Comparison of ENCODE assay signal across 16 mouse cellular contexts in the genomic region with DNA sequence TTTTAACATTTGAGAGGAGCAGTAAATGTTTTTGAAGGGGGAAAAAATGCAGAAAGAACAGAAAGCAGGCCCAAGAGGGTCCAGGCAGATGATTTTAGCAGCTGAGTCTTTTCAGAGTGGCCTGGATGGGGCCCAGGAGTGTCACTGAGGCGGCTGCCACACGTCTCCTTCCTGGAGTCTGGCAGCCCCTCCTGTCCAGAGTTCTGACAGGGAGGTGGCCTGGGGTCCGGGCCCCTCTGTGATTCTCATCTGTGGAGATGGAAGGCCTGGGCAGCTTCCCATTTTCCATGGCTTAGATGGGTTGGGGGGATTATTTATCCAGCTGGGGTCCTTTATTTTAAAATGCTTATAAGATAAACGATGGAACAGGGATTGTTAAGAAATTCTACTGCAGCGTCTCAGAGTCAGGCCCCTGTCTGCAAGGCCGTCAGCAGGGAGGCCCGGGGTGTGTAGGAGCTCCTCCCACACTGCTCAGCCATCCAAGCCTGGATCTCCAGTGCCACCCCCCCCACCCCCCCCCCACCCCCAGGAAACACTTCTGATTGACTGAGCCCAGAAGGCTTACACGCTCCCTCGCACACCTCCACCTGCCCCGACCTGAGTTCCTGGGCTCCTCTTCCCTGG. TPM values are rescaled to one million over a fixed set of nuclear protein-coding genes. Genes with fewer than 3 reads are reported as not detected.
A peak's percentile ranks its signal among the peaks of the same experiment; 100 is the strongest.
DNase-seq lines count a peak whose midpoint lies in the region; ATAC-seq and TF ChIP-seq lines count a peak whose summit lies in the region.
"Had no signal": no experiment of that assay in that cellular context is flagged by ENCODE, and none has a peak within 500 bp of the region (broad histone marks: within the 10 kb centered on the region; RNA-seq: fewer than 3 reads in every experiment).

No protein-coding gene starts in this region.

- intact Hi-C loops in heart, adult 2 months (cut with DNase I), result no loop called here
- intact Hi-C loops in heart, postnatal 25 days (cut with DNase I), result no loop called here

- no peaks in the 10 kb centered on the region for H3K36me3 ChIP-seq in heart, adult 2 months (ENCODE audit: control insufficient read depth, insufficient read depth, low read length)
- H3K36me3 ChIP-seq in lung, embryonic 16.5 days (ENCODE audit: control insufficient read depth, insufficient read depth, low read length), result no peaks in the 10 kb centered on the region
- H3K36me3 ChIP-seq in midbrain, embryonic 16.5 days (ENCODE audit: control insufficient read depth, insufficient read depth, low read length), result no peaks in the 10 kb centered on the region
- H3K36me3 ChIP-seq: forebrain, embryonic 15.5 days; G1E had no signal

- H3K4me2 ChIP-seq in lung, embryonic 16.5 days (ENCODE audit: low read depth, low read length), result no peak overlapping the region
- H3K4me2 ChIP-seq in midbrain, embryonic 16.5 days (ENCODE audit: low read length), result no peak overlapping the region
- H3K4me2 ChIP-seq: forebrain, embryonic 15.5 days had no signal

- H3K9ac ChIP-seq in heart, adult 2 months (ENCODE audit: low read depth, low read length), result no peak overlapping the region
- H3K9ac ChIP-seq in lung, embryonic 16.5 days (ENCODE audit: low read length), result no peak overlapping the region
- no peak overlapping the region for H3K9ac ChIP-seq in midbrain, embryonic 16.5 days (ENCODE audit: low read depth, low read length)
- H3K9ac ChIP-seq: forebrain, embryonic 15.5 days had no signal

- WGBS in heart, adult 2 months, result 66% methylated on average over 10 of the region's 10 CpGs
- WGBS in lung, embryonic 16.5 days, result 23% methylated on average over 10 of the region's 10 CpGs
- 64% methylated on average over 10 of the region's 10 CpGs for WGBS in midbrain, embryonic 16.5 days

- no peak overlapping the region for H3K4me3 ChIP-seq in heart, adult 2 months
- no peak overlapping the region for H3K4me3 ChIP-seq in lung, embryonic 16.5 days (ENCODE audit: low read length)
- H3K4me3 ChIP-seq in midbrain, embryonic 16.5 days (ENCODE audit: low read depth, low read length), result no peak overlapping the region
- H3K4me3 ChIP-seq: forebrain, embryonic 15.5 days; megakaryocyte, embryonic 14.5 days had no signal

- H3K27ac ChIP-seq in heart, adult 2 months, result peak overlapping the region; percentile 43; the same call in 1 of the 2 replicates
- peak overlapping the region; percentile 28 for H3K27ac ChIP-seq in lung, embryonic 16.5 days (ENCODE audit: low read length)
- H3K27ac ChIP-seq in midbrain, embryonic 16.5 days (ENCODE audit: low read length), result no peak overlapping the region
- H3K27ac ChIP-seq: forebrain, embryonic 15.5 days had no signal

- no peak for TF ChIP-seq CTCF in heart, adult 2 months (IDR thresholded peaks at IDR 0.05)

- TF ChIP-seq EP300 in heart, adult 2 months (IDR thresholded peaks at IDR 0.05; ENCODE audit: insufficient read depth, low read depth, low read length), result no peak

- DNase-seq in heart, adult 2 months, result peak in 1 of 2 experiments; percentile 52
- DNase-seq in heart, postnatal 25 days (ENCODE audit: low spot score), result no peak
- peak; percentile 62 for DNase-seq in urinary bladder, postnatal 14 days (ENCODE audit: low spot score)
- no peak for DNase-seq in urinary bladder, adult 18-20 months (ENCODE audit: low spot score in 2 of 2)
- DNase-seq in embryo, embryonic 9.5 days (ENCODE audit: extremely low spot score), result no peak
- no peak for DNase-seq in adrenal gland, postnatal 25 days
- DNase-seq: B cell, adult 2 months; cerebellum, adult 8-10 months; layer of hippocampus, adult 9-11 months had no signal

- no peak for TF ChIP-seq POLR2A in heart, adult 2 months (IDR thresholded peaks at IDR 0.05; ENCODE audit: insufficient read depth, low read depth, low read length)

- peak; percentile 88 for ATAC-seq in lung, embryonic 16.5 days (ENCODE audit: low read depth)
- ATAC-seq in midbrain, embryonic 16.5 days, result no peak
- ATAC-seq: forebrain, embryonic 15.5 days; hindbrain, embryonic 16.5 days had no signal

- H3K4me1 ChIP-seq in heart, adult 2 months (ENCODE audit: control insufficient read depth, insufficient read depth, low read length), result peaks cover 4% of the 10 kb centered on the region
- H3K4me1 ChIP-seq in lung, embryonic 16.5 days (replicated peaks; ENCODE audit: control insufficient read depth, insufficient read depth, low read length), result peaks cover 23% of the 10 kb centered on the region
- no peaks in the 10 kb centered on the region for H3K4me1 ChIP-seq in midbrain, embryonic 16.5 days (ENCODE audit: control insufficient read depth, insufficient read depth, low read length)
- H3K4me1 ChIP-seq: forebrain, embryonic 15.5 days had no signal

- no peaks in the 10 kb centered on the region for H3K79me2 ChIP-seq in heart, adult 2 months (replicated peaks; ENCODE audit: control insufficient read depth, insufficient read depth, low read length)

- H3K9me3 ChIP-seq in lung, embryonic 16.5 days (ENCODE audit: control insufficient read depth, low read length), result no peaks in the 10 kb centered on the region
- H3K9me3 ChIP-seq in midbrain, embryonic 16.5 days (replicated peaks; ENCODE audit: control insufficient read depth, low read length, poor library complexity, severe bottlenecking), result no peaks in the 10 kb centered on the region
- H3K9me3 ChIP-seq: forebrain, embryonic 15.5 days; G1E had no signal

- H3K27me3 ChIP-seq in heart, adult 2 months (ENCODE audit: control insufficient read depth, insufficient read depth, low read length), result no peaks in the 10 kb centered on the region
- H3K27me3 ChIP-seq in lung, embryonic 16.5 days (ENCODE audit: control insufficient read depth, insufficient read depth, low read depth, low read length), result no peaks in the 10 kb centered on the region
- H3K27me3 ChIP-seq in midbrain, embryonic 16.5 days (ENCODE audit: control insufficient read depth, insufficient read depth, low read depth, low read length), result no peaks in the 10 kb centered on the region
- H3K27me3 ChIP-seq: forebrain, embryonic 15.5 days had no signal

RNA-seq across cellular contexts. Expression of a gene that starts 37.5 kb away (rescaled TPM):
- 100 to 1,000 TPM; 101 to 102 TPM for total RNA-seq in heart, adult 2 months (2021)
- polyA plus RNA-seq in heart, adult 2 months (2012; rRNA removed), result 130 and 147 TPM in 2 replicates
- 100 to 1,000 TPM; 116 to 131 TPM for total RNA-seq in heart, postnatal 25 days (2021)
- polyA plus RNA-seq in lung, embryonic 16.5 days (2015; fragmentation: Nextera tagmentation; extraction: Ambion mirVana), result 36.9 and 37.9 TPM in 2 replicates
- 15.1 and 15.7 TPM in 2 replicates for polyA plus RNA-seq in midbrain, embryonic 16.5 days (2015; fragmentation: Nextera tagmentation; extraction: Ambion mirVana)
- total RNA-seq in adrenal gland, postnatal 25 days (2021), result 35.5 and 44.3 TPM in 2 replicates
- total RNA-seq: G1E; granulocyte monocyte progenitor cell, adult 5-6 weeks had no signal
- polyA plus RNA-seq: G1E had no signal

RNA-seq across cellular contexts. Expression of a gene that starts 59.2 kb away (rescaled TPM):
- total RNA-seq in heart, adult 2 months (2021), result 10 to 100 TPM; 21.8 to 28.3 TPM
- polyA plus RNA-seq in heart, adult 2 months (2012; rRNA removed), result 22.5 and 25.5 TPM in 2 replicates
- 10 to 100 TPM; 23.3 to 27.2 TPM for total RNA-seq in heart, postnatal 25 days (2021)
- 13.9 and 14.3 TPM in 2 replicates for polyA plus RNA-seq in lung, embryonic 16.5 days (2015; fragmentation: Nextera tagmentation; extraction: Ambion mirVana)
- 14.2 and 14.9 TPM in 2 replicates for polyA plus RNA-seq in midbrain, embryonic 16.5 days (2015; fragmentation: Nextera tagmentation; extraction: Ambion mirVana)
- 70.0 and 75.0 TPM in 2 replicates for total RNA-seq in adrenal gland, postnatal 25 days (2021)
